Mouse (Mus musculus) testis, adult 2 months (tissue): ENCODE measurements around the gene Sirt1.

Source experiments
- CTCF ChIP-seq: fragments of 200-500 bp; IDR thresholded peaks from 2 replicates; pipeline ENCODE4 v1.5.1; 2012; ENCODE audit warnings: low read depth, mild to moderate bottlenecking, inconsistent platforms, low read length, moderate library complexity; ENCODE audit not compliant: control insufficient read depth, insufficient read depth, insufficient replicate concordance
- POLR2A ChIP-seq: fragments of 200-500 bp; IDR thresholded peaks from 2 replicates; pipeline ENCODE4 v1.6.1; 2012; ENCODE audit warnings: low read depth, mild to moderate bottlenecking, inconsistent platforms, low read length, moderate library complexity; ENCODE audit not compliant: control insufficient read depth

GRCm38 (mm10) chr10:63410162-63410956, 28.9 kb upstream of the Sirt1 start:
- no peak for TF ChIP-seq CTCF
- no peak for TF ChIP-seq POLR2A
